Mouse (Mus musculus) midbrain, embryonic 10.5 days (tissue): ENCODE measurements around the gene Ryr3. TPM values are rescaled to one million over a fixed set of nuclear protein-coding genes. Genes with fewer than 3 reads are reported as not detected.
A peak's percentile ranks its signal among the peaks of the same experiment; 100 is the strongest.

Experiments
- DNase-seq: peaks from one replicate; pipeline ENCODE4 v3.0.0-alpha.2; 2017; ENCODE audit warnings: low spot score
- H3K27ac ChIP-seq: fragments of 300-500 bp; sonication (generic); replicated peaks from 2 replicates; pipeline ENCODE4 v1.5.1; 2016; ENCODE audit warnings: mild to moderate bottlenecking
- H3K27me3 ChIP-seq: fragments of 300-500 bp; sonication (generic); 2 replicates; pipeline ENCODE4 v1.6.1; 2016; ENCODE audit warnings: low read depth, mild to moderate bottlenecking; ENCODE audit not compliant: poor library complexity, severe bottlenecking
- H3K36me3 ChIP-seq: fragments of 300-500 bp; sonication (generic); 2 replicates; pipeline ENCODE4 v1.6.1; 2016; ENCODE audit warnings: mild to moderate bottlenecking, moderate library complexity
- H3K4me1 ChIP-seq: fragments of 300-500 bp; sonication (generic); 2 replicates; pipeline ENCODE4 v1.6.1; 2016
- H3K4me3 ChIP-seq: fragments of 300-500 bp; sonication (generic); 2 replicates; pipeline ENCODE4 v1.5.1; 2016; ENCODE audit warnings: mild to moderate bottlenecking, moderate library complexity
- H3K9me3 ChIP-seq: fragments of 300-500 bp; sonication (generic); replicated peaks from 2 replicates; pipeline ENCODE4 v1.6.1; 2016; ENCODE audit warnings: mild to moderate bottlenecking
- WGBS: fragments of 180-500 bp; shearing (Covaris S2); methylation state at CpG from one replicate; pipeline ENCODE4 v1.1.7; 2016; 5-methylcytosine and 5-hydroxymethylcytosine counted together
- polyA plus RNA-seq: library from polyadenylated mRNA; unstranded; fragments of >200 nt; fragmentation: Nextera tagmentation; extraction: Ambion mirVana; gene quantifications from 2 replicates; pipeline ENCODE4 v1.2.1, GENCODE M21; 2016

Gene Ryr3
- polyA plus RNA-seq, 1 experiment from 2014 or later: 1.0 TPM

DNA sequence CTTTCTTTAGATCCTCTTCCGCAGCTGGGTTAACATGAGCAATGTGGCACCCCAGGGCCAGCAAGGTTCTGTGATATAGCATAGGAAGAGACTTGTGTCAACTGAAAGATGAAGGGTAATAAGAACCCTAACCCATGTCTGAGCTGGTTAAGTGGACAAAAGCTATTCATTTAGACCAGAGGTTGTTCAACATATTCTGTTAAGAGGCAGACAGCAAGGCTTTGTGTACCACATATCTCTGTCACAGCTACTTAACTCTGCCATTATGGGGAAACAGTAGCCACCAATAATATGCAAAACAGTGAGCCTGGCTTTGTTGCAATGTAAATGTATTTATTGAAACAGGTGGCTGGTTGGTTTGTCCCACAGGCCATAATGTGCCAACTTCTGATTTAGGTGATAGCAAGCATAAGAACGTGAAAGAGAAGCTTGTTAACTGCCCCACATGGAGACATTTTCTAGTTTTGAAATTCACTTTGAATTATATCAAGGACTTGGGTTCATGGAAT lies 350.8 kb downstream of the Ryr3 start:
- H3K27ac ChIP-seq: no peak overlapping the region
- H3K27me3 ChIP-seq: no peaks in the 10 kb centered on the region
- 86% methylated on average over 2 of the region's 2 CpGs for WGBS
- DNase-seq: no peak
- H3K4me3 ChIP-seq: no peak overlapping the region
- H3K36me3 ChIP-seq: no peaks in the 10 kb centered on the region
- H3K4me1 ChIP-seq: peaks cover 12% of the 10 kb centered on the region
- H3K9me3 ChIP-seq: no peaks in the 10 kb centered on the region

DNA sequence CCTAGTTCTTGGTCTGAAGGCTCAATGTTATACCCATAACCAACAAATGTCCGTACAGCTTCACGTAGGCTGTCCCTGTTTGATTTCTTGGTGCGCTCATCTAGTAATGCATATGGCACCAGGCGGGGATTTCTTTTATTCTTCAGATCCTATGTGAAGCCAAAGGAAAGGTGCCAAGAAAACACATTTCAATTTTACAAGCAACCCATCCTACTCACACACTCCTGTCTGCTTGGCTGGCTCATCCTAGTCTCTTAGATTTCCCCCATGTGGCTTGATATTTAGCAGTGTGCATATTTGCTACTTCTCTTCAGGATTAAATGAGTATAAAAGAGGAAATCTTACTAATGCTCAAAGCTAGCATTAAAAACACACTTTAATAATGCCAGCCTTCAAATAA lies 355.1 kb downstream of the Ryr3 start:
- DNase-seq: no peak
- 95% methylated on average over 4 of the region's 4 CpGs for WGBS
- Histone ChIP-seq H3K27me3 (no peaks in the 10 kb centered on the region), H3K4me1 (peaks cover 7% of the 10 kb centered on the region; the same call in 1 of the 2 replicates), H3K9me3 (no peaks in the 10 kb centered on the region), H3K36me3 (no peaks in the 10 kb centered on the region), H3K27ac (no peak overlapping the region), H3K4me3 (no peak overlapping the region)

- Histone ChIP-seq H3K27ac (no peak overlapping the region), H3K4me3 (no peak overlapping the region), H3K27me3 (no peaks in the 10 kb centered on the region), H3K4me1 (no peaks in the 10 kb centered on the region), H3K9me3 (no peaks in the 10 kb centered on the region; the same call in 1 of the 2 replicates), H3K36me3 (no peaks in the 10 kb centered on the region)
- DNase-seq: no peak
- 72% methylated on average over 4 of the region's 4 CpGs for WGBS
These were observed 371.0 kb downstream of the Ryr3 start for GRCm38 (mm10) chr2:112845583-112846512.

- no peaks in the 10 kb centered on the region for H3K4me1 ChIP-seq
- no peaks in the 10 kb centered on the region for H3K9me3 ChIP-seq
- H3K27me3 ChIP-seq: no peaks in the 10 kb centered on the region
- no peak overlapping the region for H3K4me3 ChIP-seq
- DNase-seq: no peak
- H3K27ac ChIP-seq: no peak overlapping the region
- 43% methylated on average over 3 of the region's 3 CpGs for WGBS
- H3K36me3 ChIP-seq: no peaks in the 10 kb centered on the region
These were observed 374.0 kb downstream of the Ryr3 start for GRCm38 (mm10) chr2:112842877-112843276.

DNA sequence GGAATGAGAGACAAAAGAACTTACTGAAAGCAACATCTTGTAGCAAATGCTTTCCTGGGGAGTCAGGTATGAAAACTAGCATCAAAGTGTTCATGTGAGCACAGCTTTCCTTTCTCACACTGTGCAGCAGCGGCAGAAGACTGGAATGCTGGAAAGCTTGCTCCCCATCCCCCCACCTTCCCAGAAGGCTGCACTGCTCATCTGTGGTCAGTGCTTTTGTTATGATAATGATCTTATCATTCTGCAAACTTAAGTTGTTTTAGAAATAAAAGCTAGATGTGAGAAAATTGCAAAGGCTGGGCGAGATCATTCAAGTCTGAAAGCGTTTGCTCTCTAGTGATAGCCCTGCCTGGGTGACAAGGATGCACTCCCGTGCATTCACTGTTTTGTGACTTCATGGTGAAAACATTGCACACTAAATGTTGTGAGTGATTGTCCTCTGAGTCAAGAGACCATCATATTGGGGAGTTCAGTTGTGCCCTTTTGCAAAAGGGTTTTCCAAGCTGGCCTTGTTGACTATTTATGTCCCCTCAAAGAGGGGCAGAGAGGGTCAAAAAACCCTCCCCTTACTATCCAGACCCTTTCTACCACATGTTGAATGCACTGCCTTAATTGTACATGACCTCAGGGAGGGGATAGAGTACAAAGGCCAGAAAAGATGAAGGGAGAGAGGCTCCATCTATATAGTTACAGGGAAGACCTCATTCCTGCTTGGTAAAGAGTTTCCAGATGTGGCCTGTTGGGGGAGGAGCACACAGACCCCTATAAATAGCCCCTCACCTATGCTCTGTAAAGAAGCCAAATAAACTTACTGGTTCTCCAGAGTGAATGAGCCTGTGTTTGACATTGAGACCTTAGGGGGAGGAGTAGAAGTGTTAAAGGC lies 385.2 kb downstream of the Ryr3 start:
- H3K9me3 ChIP-seq: no peaks in the 10 kb centered on the region
- peak overlapping the region; percentile 81 for H3K27ac ChIP-seq
- no peaks in the 10 kb centered on the region for H3K36me3 ChIP-seq
- no peaks in the 10 kb centered on the region for H3K27me3 ChIP-seq
- H3K4me3 ChIP-seq: peak overlapping the region; percentile 28; the same call in 1 of the 2 replicates
- 29% methylated on average over 4 of the region's 4 CpGs for WGBS
- H3K4me1 ChIP-seq: peaks cover 26% of the 10 kb centered on the region
- peak; percentile 41 for DNase-seq

GRCm38 (mm10) chr2:112826571-112826970 lies 390.3 kb downstream of the Ryr3 start:
- Histone ChIP-seq H3K4me3 (no peak overlapping the region), H3K27ac (no peak overlapping the region), H3K4me1 (peaks cover 20% of the 10 kb centered on the region), H3K27me3 (no peaks in the 10 kb centered on the region), H3K9me3 (no peaks in the 10 kb centered on the region), H3K36me3 (no peaks in the 10 kb centered on the region)
- no peak for DNase-seq
- 45% methylated on average over 4 of the region's 4 CpGs for WGBS

GRCm38 (mm10) chr2:112822721-112823120 lies 394.2 kb downstream of the Ryr3 start:
- WGBS: 45% methylated on average over 3 of the region's 3 CpGs
- H3K4me3 ChIP-seq: no peak overlapping the region
- no peaks in the 10 kb centered on the region for H3K9me3 ChIP-seq
- no peaks in the 10 kb centered on the region for H3K4me1 ChIP-seq
- H3K27ac ChIP-seq: no peak overlapping the region
- H3K36me3 ChIP-seq: no peaks in the 10 kb centered on the region
- no peaks in the 10 kb centered on the region for H3K27me3 ChIP-seq
- no peak for DNase-seq

GRCm38 (mm10) chr2:112819059-112819458 lies 397.8 kb downstream of the Ryr3 start:
- Histone ChIP-seq H3K36me3 (no peaks in the 10 kb centered on the region), H3K27ac (no peak overlapping the region), H3K4me3 (no peak overlapping the region), H3K27me3 (no peaks in the 10 kb centered on the region), H3K4me1 (no peaks in the 10 kb centered on the region), H3K9me3 (no peaks in the 10 kb centered on the region)
- 90% methylated on average over 2 of the region's 2 CpGs for WGBS
- DNase-seq: no peak

DNA sequence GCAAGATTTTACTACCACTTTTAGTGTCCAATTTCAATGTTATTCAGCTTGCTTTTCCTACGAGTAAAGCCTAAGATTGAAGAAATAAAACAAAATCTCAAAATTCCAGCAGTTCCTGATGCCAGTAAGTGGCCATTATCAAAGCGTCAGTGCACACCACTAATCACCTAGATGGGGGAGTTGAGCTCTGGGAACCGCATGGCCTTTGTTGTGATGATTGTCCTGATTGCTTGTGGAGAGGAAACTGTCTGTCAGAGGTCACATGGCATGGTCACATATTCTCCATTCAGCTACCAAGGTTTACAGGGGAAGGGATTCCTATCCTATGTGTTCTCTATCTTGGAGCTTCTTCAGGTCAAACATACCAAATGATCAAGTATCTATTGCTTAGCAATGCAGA lies 399.9 kb downstream of the Ryr3 start:
- H3K4me1 ChIP-seq: no peaks in the 10 kb centered on the region
- H3K27me3 ChIP-seq: no peaks in the 10 kb centered on the region
- no peak overlapping the region for H3K4me3 ChIP-seq
- H3K36me3 ChIP-seq: no peaks in the 10 kb centered on the region
- no peak overlapping the region for H3K27ac ChIP-seq
- DNase-seq: no peak
- no peaks in the 10 kb centered on the region for H3K9me3 ChIP-seq
- 65% methylated on average over 3 of the region's 3 CpGs for WGBS

- Histone ChIP-seq H3K36me3 (no peaks in the 10 kb centered on the region), H3K27ac (no peak overlapping the region), H3K4me3 (no peak overlapping the region), H3K27me3 (no peaks in the 10 kb centered on the region), H3K9me3 (no peaks in the 10 kb centered on the region), H3K4me1 (no peaks in the 10 kb centered on the region)
- WGBS: 90% methylated on average over 3 of the region's 3 CpGs
- no peak for DNase-seq
These were observed 400.9 kb downstream of the Ryr3 start for GRCm38 (mm10) chr2:112815960-112816359.

DNA sequence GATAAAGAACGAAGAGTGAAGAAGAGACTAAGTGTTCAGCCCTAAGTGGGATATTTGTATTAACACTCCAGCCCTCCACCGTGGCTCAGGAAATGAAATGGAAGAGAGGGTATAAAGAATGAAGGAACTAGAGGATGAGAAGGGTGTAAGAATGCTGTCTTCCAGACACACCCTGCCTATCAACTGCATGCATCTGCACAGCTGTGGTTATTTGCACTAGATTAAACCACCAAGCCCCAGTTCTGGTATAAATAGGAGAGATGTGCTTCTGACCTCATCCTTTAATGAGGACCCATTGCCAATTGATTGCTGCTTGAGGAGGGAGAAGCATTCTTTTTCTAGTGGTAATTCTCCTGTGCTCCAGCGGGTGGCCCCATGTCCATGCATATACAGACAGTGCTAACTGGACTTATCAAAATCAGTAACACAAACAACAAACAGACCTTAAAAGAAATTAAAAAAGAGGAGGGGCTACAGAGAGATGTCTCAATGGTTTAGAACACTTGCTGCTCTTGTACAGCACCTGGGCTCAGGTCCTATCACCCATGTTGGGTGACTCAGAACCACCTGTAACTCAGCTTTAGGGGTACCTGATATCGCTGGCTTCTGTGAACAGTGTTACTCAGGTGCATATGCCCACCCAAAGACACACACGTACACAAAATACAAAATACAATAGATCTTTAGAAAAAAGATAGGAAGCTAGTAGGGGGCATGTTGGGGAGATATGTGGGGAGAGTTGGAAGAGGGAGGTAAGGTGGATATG lies 404.1 kb downstream of the Ryr3 start:
- no peak overlapping the region for H3K4me3 ChIP-seq
- H3K36me3 ChIP-seq: no peaks in the 10 kb centered on the region
- DNase-seq: no peak
- no peak overlapping the region for H3K27ac ChIP-seq
- no peaks in the 10 kb centered on the region for H3K27me3 ChIP-seq
- no peaks in the 10 kb centered on the region for H3K4me1 ChIP-seq
- 66% methylated on average over 5 of the region's 5 CpGs for WGBS
- H3K9me3 ChIP-seq: no peaks in the 10 kb centered on the region

DNA sequence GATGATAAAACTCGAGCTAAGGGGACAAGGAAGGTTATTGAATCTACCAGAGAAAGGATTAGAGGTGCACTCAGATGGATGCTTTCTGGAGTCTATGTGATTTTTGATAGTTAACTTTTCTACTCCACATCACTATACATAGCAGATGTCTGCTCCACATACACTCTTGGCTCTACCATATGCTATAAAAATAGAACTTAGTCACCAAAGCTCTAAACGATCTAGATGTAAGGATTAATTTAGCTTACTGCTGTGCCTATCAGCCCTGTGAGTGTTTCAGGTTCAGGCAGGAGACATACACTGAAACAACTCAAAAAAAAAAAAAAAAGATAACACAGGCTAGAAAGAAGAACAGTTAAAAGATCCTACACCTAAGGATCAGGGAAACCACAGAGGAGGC lies 410.9 kb downstream of the Ryr3 start:
- WGBS: 73% methylated on average over 2 of the region's 2 CpGs
- Histone ChIP-seq H3K4me3 (no peak overlapping the region), H3K9me3 (no peaks in the 10 kb centered on the region), H3K27me3 (no peaks in the 10 kb centered on the region), H3K27ac (no peak overlapping the region), H3K36me3 (no peaks in the 10 kb centered on the region), H3K4me1 (no peaks in the 10 kb centered on the region)
- no peak for DNase-seq
